Mouse (Mus musculus) NIH3T3 (cell line): ENCODE data around the gene Lin9.

Experiments used
- DNase-seq: peaks from one replicate; pipeline ENCODE4 v3.0.0-alpha.2; 2012; ENCODE audit warnings: low read depth

Lin9 gene

GRCm38 (mm10) chr1:180707813-180708212, 66.9 kb downstream of the Lin9 start:
- DNase-seq: no peak

- no peak for DNase-seq
Observed at GRCm38 (mm10) chr1:180708935-180709776, 68.2 kb downstream of the Lin9 start.

GRCm38 (mm10) chr1:180718756-180719155, 77.8 kb downstream of the Lin9 start:
- no peak for DNase-seq

- no peak for DNase-seq
Observed at GRCm38 (mm10) chr1:180719483-180719882, 78.5 kb downstream of the Lin9 start.

- DNase-seq: peak; percentile 79
Observed at GRCm38 (mm10) chr1:180719951-180720689, 79.2 kb downstream of the Lin9 start.

- no peak for DNase-seq
Observed at GRCm38 (mm10) chr1:180722608-180723007, 81.7 kb downstream of the Lin9 start.

- DNase-seq: no peak
Observed at GRCm38 (mm10) chr1:180723701-180724238, 82.8 kb downstream of the Lin9 start.

- peak; percentile 95 for DNase-seq
Observed at GRCm38 (mm10) chr1:180725704-180726179, 84.8 kb downstream of the Lin9 start, which contains the start of gene Acbd3. TSS of gene Acbd3 (plus strand) at chr1:180726043.

- DNase-seq: no peak
Observed at GRCm38 (mm10) chr1:180726183-180726582, 85.2 kb downstream of the Lin9 start.

- DNase-seq: no peak
Observed at GRCm38 (mm10) chr1:180729231-180729630, 88.3 kb downstream of the Lin9 start.
